Mouse (Mus musculus) midbrain, embryonic 15.5 days (tissue): Measurements from ENCODE around the gene Cop1. TPM values are rescaled to one million over a fixed set of nuclear protein-coding genes. Genes with fewer than 3 reads are reported as not detected.

Source experiments
- ATAC-seq: fragments of 200-750 bp; cut with Nextera tagmentation; replicated peaks from 2 replicates; pipeline ENCODE4 v1.8.0; 2017; ENCODE audit warnings: moderate TSS enrichment
- H3K27ac ChIP-seq: fragments of 300-500 bp; sonication (generic); 2 replicates; pipeline ENCODE4 v1.5.1; 2015; ENCODE audit warnings: mild to moderate bottlenecking, inconsistent platforms
- H3K27me3 ChIP-seq: fragments of 300-500 bp; sonication (generic); replicated peaks from 2 replicates; pipeline ENCODE4 v1.6.1; 2015; ENCODE audit warnings: inconsistent platforms
- H3K36me3 ChIP-seq: fragments of 300-500 bp; sonication (generic); replicated peaks from 2 replicates; pipeline ENCODE4 v1.6.1; 2015; ENCODE audit warnings: inconsistent platforms
- H3K4me1 ChIP-seq: fragments of 300-500 bp; sonication (generic); 2 replicates; pipeline ENCODE4 v1.6.1; 2015; ENCODE audit warnings: inconsistent platforms
- H3K4me2 ChIP-seq: fragments of 300-500 bp; sonication (generic); 2 replicates; pipeline ENCODE4 v1.6.1; 2015; ENCODE audit warnings: inconsistent platforms, mild to moderate bottlenecking, moderate library complexity
- H3K4me3 ChIP-seq: fragments of 300-500 bp; sonication (generic); 2 replicates; pipeline ENCODE4 v1.5.1; 2015; ENCODE audit warnings: mild to moderate bottlenecking, inconsistent platforms
- H3K9ac ChIP-seq: fragments of 300-500 bp; sonication (generic); 2 replicates; pipeline ENCODE4 v1.6.1; 2015; ENCODE audit warnings: mild to moderate bottlenecking, inconsistent platforms
- H3K9me3 ChIP-seq: fragments of 300-500 bp; sonication (generic); 2 replicates; pipeline ENCODE4 v1.6.1; 2016; ENCODE audit warnings: inconsistent platforms
- WGBS: fragments of 180-500 bp; shearing (Covaris S2); methylation state at CpG from one replicate; pipeline ENCODE4 v1.1.7; 2015; ENCODE audit warnings: mixed read lengths; 5-methylcytosine and 5-hydroxymethylcytosine counted together
- polyA plus RNA-seq: library from polyadenylated mRNA; unstranded; fragments of >200 nt; fragmentation: Nextera tagmentation; extraction: Ambion mirVana; gene quantifications from 2 replicates; pipeline ENCODE4 v1.2.1, GENCODE M21; 2015

Cop1 gene
- polyA plus RNA-seq, 1 experiment from 2014 or later: 91.5 TPM

DNA sequence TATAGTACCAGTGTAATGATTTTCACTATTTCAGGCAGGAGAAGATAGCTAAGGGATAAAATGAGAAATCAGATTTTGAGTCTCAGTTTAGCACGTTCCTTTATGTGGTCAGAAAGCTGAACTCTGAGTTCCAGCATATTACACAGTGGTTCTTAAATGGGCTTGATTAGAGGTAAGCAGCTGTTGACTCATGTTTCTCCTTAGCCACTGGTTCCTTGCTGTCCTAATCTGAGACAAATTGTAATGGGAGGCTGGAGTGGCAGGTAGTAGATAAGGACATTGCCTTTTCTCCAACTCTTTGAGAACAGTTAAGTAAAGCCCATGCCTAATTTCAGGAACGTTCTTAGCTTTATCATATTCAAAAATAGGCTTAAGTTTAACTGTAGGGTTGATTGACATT is 3.6 kb downstream of the Cop1 start:
- Histone ChIP-seq H3K4me3 (no peak overlapping the region), H3K4me1 (peaks cover 33% of the 10 kb centered on the region), H3K36me3 (no peaks in the 10 kb centered on the region), H3K27me3 (no peaks in the 10 kb centered on the region), H3K9me3 (no peaks in the 10 kb centered on the region), H3K9ac (no peak overlapping the region), H3K27ac (no peak overlapping the region), H3K4me2 (no peak overlapping the region)
- 86% methylated on average over 2 of the region's 2 CpGs for WGBS
- ATAC-seq: no peak

DNA sequence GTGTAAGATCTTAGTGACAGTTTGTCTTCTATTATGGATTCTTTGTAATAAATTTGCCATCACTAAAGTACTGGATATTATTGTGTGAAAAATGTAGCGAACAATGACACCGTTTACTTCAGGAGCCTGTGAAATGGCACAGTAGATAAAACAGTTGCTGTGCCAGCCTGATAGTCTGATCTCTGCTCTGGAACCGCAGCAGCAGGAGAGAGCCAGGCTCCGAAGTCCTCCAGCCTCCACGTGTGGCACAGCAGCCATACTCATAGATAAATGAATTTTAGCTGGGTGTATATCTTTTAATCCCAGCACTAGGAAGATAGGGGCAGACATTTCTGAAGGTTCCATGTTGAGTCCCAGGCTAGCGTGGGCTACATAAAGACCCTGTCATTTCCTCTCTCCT is 6.0 kb downstream of the Cop1 start:
- ATAC-seq: no peak
- Histone ChIP-seq H3K9me3 (no peaks in the 10 kb centered on the region), H3K4me2 (no peak overlapping the region), H3K4me3 (no peak overlapping the region), H3K27me3 (no peaks in the 10 kb centered on the region), H3K9ac (no peak overlapping the region), H3K36me3 (no peaks in the 10 kb centered on the region), H3K27ac (no peak overlapping the region), H3K4me1 (peaks cover 28% of the 10 kb centered on the region)
- WGBS: 74% methylated on average over 6 of the region's 6 CpGs

DNA sequence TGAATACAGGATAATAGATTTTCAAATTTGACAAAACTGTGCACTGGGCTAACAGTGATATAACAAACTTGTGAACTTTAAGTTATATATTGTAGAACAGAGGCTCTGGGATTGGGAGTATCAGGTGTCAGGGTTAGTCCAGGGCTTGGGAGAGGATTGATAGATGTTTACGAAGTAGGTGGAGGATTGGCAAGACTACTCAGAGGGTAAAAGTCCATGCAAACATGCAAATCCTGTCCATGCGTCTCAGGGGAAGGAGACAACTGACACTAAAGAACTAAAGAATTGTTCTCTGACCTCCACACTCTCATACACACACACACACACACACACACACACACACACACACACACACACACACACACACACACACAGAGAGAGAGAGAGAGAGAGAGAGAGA is 18.2 kb downstream of the Cop1 start:
- Histone ChIP-seq H3K4me3 (no peak overlapping the region), H3K27ac (no peak overlapping the region), H3K36me3 (peaks cover 15% of the 10 kb centered on the region; the same call in 1 of the 2 replicates), H3K4me1 (no peaks in the 10 kb centered on the region), H3K9me3 (no peaks in the 10 kb centered on the region), H3K4me2 (no peak overlapping the region), H3K27me3 (no peaks in the 10 kb centered on the region), H3K9ac (no peak overlapping the region)
- WGBS: 83% methylated on average over 2 of the region's 2 CpGs
- no peak for ATAC-seq

DNA sequence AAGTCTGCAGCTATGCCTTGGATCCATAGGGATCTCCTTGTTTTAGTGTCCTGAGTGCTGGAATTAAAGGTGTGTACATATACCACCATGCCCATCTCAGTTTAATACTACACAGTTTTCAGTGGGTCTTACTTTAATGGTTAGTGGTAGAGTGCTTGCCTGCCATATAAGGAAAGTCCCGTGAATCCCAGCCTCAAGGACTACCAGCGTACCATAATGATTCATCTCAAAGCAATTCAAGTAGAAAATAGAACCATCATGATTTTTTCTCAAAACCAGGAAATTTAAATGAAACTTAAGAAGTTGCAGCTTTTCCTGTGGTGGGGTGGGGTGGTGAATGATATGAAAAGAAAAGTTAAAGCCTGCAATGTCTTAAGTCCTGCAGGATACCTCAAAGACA is 21.0 kb downstream of the Cop1 start:
- Histone ChIP-seq H3K36me3 (peaks cover 11% of the 10 kb centered on the region; the same call in 1 of the 2 replicates), H3K4me1 (no peaks in the 10 kb centered on the region), H3K4me2 (no peak overlapping the region), H3K27me3 (no peaks in the 10 kb centered on the region), H3K4me3 (no peak overlapping the region), H3K9ac (no peak overlapping the region), H3K27ac (no peak overlapping the region), H3K9me3 (no peaks in the 10 kb centered on the region)
- 96% methylated on average over 2 of the region's 2 CpGs for WGBS
- no peak for ATAC-seq

DNA sequence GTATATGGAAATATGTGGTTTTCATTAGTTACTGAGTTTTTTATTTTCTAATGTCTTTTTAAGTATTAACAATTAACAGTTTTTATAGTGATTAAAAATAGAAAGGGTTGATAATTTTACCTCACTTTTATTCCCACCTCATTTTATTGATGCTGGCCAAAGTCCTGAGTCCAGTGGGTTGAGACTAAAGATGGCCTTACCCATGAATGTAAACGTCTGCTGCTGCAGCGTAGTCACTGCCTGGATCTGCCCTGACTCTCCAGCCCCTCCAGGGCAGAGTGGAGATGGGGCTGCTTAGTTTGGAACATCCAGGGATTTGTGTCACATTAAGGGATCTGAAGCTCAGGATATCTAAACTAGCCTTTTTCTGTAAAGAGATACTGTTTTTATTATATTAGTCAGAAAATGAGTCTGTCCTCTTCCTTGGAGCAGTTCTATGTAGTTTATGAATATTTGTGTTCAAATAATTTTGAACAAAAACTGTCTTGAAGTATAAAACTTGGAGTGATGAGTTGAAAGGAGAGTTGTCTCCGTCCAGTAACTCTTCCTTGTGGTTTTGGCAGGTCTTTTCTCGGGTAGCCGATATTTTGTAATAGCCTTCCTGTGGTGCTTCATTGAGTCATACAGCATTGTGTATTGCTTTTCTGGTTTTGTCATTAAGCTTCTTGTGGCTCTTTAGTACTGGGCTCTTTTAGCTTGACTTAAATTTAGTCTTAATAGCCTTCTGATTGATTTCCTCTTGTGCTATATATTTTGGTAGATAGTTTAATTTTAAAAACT is 23.0 kb downstream of the Cop1 start:
- Histone ChIP-seq H3K9ac (no peak overlapping the region), H3K27me3 (no peaks in the 10 kb centered on the region), H3K4me1 (no peaks in the 10 kb centered on the region), H3K4me2 (no peak overlapping the region), H3K4me3 (no peak overlapping the region), H3K9me3 (no peaks in the 10 kb centered on the region), H3K27ac (no peak overlapping the region), H3K36me3 (peaks cover 11% of the 10 kb centered on the region; the same call in 1 of the 2 replicates)
- ATAC-seq: no peak
- 83% methylated on average over 5 of the region's 5 CpGs for WGBS

DNA sequence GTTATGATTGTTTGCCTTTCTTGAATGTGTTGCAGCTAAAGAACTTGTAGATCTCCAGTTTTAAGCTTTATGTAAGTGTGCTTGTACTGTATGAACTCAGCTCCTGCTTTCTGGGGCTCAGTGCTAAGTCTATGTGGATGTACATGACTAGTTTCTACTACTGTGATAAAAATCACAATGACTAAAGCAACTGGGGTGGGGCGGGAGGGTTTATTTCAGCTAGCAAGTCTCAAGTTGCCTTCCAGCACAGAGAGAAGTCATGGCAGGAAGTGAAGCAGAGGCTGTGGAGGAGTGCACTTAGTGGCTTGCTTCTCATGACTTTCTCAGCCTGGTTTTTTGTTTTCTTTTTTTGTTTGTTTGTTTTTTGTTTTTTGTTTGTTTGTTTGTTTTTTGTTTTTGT is 24.4 kb downstream of the Cop1 start:
- peaks cover 11% of the 10 kb centered on the region; the same call in 1 of the 2 replicates for H3K36me3 ChIP-seq
- H3K4me3 ChIP-seq: no peak overlapping the region
- no peaks in the 10 kb centered on the region for H3K4me1 ChIP-seq

DNA sequence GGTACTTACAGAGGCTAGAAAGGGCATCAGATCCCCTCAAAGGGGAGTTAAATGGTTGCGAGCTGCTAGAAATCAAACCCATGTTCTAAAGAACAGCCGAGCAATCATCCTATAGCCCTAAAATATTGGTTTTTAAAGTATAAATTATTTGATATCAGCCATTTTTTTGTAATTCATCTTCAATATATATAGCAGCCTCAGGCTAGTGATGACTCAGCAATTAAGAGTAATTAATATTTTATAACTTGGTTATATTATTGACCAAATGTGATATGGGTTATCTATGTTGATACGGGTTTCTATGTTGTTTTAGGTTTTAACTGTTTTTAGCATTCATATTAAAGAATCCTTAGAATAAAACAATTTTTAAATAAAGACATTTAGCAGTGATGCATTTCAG is 31.7 kb downstream of the Cop1 start:
- Histone ChIP-seq H3K9me3 (no peaks in the 10 kb centered on the region), H3K27ac (no peak overlapping the region), H3K9ac (no peak overlapping the region), H3K36me3 (peaks cover 7% of the 10 kb centered on the region), H3K4me2 (no peak overlapping the region), H3K4me1 (0 out of 2 replicates have a peak, but pooled peaks cover 2% of the 10 kb centered on the region), H3K27me3 (no peaks in the 10 kb centered on the region), H3K4me3 (no peak overlapping the region)
- no peak for ATAC-seq
- WGBS: 96% methylated on average over 3 of the region's 3 CpGs

More for the DNA sequence above, 24.4 kb downstream of the Cop1 start:
- ATAC-seq: no peak
- Histone ChIP-seq H3K27me3 (no peaks in the 10 kb centered on the region), H3K9me3 (no peaks in the 10 kb centered on the region), H3K4me2 (no peak overlapping the region), H3K9ac (no peak overlapping the region), H3K27ac (no peak overlapping the region)
- WGBS: 100% methylated on average over 1 of the region's 1 CpGs

DNA sequence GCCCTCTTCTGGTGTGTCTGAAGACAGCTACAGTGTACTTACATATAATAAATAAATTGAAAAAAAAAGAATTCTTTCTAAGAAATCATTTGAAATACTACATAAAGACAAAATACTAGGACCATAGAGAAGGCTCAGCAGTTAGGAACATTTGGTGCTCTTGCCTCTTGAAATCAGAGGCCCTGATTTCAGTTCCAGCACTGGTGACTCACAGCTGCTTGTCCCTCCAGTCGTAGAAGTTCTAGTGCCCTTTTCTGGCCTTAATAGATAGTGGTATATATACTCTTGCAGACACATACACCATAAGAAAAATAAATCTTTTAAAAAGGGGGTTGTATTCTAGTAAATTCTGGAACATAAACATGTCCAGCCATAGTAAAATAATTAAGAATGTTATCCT is 48.0 kb downstream of the Cop1 start:
- no peaks in the 10 kb centered on the region for H3K27me3 ChIP-seq
- H3K9ac ChIP-seq: no peak overlapping the region
- no peak for ATAC-seq
- 90% methylated on average over 1 of the region's 1 CpGs for WGBS
- no peak overlapping the region for H3K4me2 ChIP-seq
- 0 out of 2 replicates have a peak, but pooled peaks cover 2% of the 10 kb centered on the region for H3K36me3 ChIP-seq
- H3K4me1 ChIP-seq: no peaks in the 10 kb centered on the region
- no peak overlapping the region for H3K4me3 ChIP-seq
- H3K9me3 ChIP-seq: no peaks in the 10 kb centered on the region
- no peak overlapping the region for H3K27ac ChIP-seq

DNA sequence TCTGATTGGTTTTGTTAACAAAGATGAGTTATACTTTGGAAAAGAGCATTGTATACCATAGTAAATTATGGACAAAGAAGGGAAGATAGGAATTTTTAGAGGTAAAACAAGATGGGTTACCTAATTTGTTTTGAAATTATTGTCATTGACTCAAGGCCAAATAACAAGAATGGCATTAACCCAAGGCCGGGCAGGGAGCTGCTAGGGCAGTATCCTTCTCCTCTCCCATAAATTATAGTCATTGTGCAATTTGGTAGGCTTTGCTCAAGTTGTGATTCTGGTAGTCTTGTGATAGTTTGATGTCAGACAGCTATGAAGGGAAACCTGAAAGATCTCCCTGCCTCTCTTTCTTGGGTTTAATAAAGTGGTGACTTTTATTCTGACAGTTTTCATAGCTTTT is 49.7 kb downstream of the Cop1 start:
- Histone ChIP-seq H3K4me2 (no peak overlapping the region), H3K36me3 (0 out of 2 replicates have a peak, but pooled peaks cover 2% of the 10 kb centered on the region), H3K27ac (no peak overlapping the region), H3K9me3 (no peaks in the 10 kb centered on the region), H3K9ac (no peak overlapping the region), H3K27me3 (no peaks in the 10 kb centered on the region), H3K4me3 (no peak overlapping the region), H3K4me1 (no peaks in the 10 kb centered on the region)
- no peak for ATAC-seq
- WGBS: 94% methylated on average over 1 of the region's 1 CpGs

DNA sequence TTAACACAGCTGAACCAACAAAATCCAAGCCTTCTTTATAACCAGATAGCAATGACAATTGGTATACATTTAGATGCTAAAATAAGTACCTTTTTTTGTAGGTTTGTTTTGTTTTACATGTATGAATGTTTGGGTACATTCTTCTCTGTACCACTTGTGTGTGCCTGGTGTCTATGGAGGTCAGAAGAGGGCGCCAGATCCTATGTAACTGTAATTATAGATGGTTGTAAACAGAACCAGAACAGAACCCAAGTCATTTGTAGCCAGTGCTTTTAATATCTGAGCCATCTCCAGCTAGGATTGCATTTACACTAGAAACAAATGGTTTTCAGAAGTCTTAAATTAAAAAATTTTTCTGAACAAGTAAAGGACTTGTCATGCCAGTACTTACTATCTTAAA is 54.7 kb downstream of the Cop1 start:
- no peak overlapping the region for H3K4me2 ChIP-seq
- ATAC-seq: no peak
- H3K27ac ChIP-seq: no peak overlapping the region
- no peaks in the 10 kb centered on the region for H3K4me1 ChIP-seq
- no peaks in the 10 kb centered on the region for H3K27me3 ChIP-seq
- H3K4me3 ChIP-seq: no peak overlapping the region
- WGBS: 94% methylated on average over 1 of the region's 1 CpGs
- H3K36me3 ChIP-seq: no peaks in the 10 kb centered on the region
- no peaks in the 10 kb centered on the region for H3K9me3 ChIP-seq
- H3K9ac ChIP-seq: no peak overlapping the region

DNA sequence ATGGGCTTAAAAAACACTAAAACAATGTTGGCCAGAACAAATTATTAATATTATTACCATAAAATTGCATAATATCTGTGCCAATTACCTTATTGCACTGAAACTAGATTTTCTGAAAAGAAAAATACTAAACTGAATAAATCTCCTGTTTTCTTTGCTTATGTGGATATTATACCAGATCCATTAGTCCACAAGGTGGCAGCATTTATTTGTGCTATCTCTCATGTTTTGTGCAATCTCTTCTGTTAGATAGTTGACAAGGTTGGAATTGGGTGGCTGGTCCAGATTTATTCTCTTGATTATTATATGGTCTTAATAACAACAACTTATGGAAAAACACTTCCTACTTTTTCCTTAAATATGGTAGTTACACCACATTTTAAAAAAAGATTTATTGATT is 58.1 kb downstream of the Cop1 start:
- Histone ChIP-seq H3K9ac (no peak overlapping the region), H3K4me2 (no peak overlapping the region), H3K27me3 (no peaks in the 10 kb centered on the region), H3K9me3 (no peaks in the 10 kb centered on the region), H3K27ac (no peak overlapping the region), H3K36me3 (no peaks in the 10 kb centered on the region), H3K4me1 (no peaks in the 10 kb centered on the region), H3K4me3 (no peak overlapping the region)
- ATAC-seq: no peak

DNA sequence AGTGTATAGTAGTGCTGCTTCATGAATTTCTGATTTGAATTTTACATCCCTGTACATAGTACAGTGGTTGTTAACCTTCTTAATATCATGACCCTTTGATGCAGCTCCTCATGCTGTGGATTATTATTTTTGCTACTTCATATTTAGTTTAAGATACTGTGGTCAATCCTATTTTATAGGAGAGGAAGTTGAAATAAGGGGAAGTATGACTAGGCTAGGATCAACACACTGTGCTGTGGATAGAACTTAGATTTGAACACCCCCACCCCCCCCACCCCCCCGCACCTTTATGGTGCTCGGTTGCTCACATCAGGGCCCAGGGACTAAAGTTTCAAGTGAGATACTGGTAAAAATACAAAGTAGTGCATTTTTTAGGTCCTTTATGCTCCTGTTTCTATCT is 58.7 kb downstream of the Cop1 start:
- H3K4me3 ChIP-seq: no peak overlapping the region
- H3K27me3 ChIP-seq: no peaks in the 10 kb centered on the region
- no peak; the same call in 1 of the 2 replicates for ATAC-seq
- H3K9ac ChIP-seq: no peak overlapping the region
- H3K4me1 ChIP-seq: no peaks in the 10 kb centered on the region
- no peaks in the 10 kb centered on the region for H3K9me3 ChIP-seq
- WGBS: 92% methylated on average over 2 of the region's 2 CpGs
- no peak overlapping the region for H3K4me2 ChIP-seq
- no peak overlapping the region for H3K27ac ChIP-seq
- H3K36me3 ChIP-seq: no peaks in the 10 kb centered on the region

DNA sequence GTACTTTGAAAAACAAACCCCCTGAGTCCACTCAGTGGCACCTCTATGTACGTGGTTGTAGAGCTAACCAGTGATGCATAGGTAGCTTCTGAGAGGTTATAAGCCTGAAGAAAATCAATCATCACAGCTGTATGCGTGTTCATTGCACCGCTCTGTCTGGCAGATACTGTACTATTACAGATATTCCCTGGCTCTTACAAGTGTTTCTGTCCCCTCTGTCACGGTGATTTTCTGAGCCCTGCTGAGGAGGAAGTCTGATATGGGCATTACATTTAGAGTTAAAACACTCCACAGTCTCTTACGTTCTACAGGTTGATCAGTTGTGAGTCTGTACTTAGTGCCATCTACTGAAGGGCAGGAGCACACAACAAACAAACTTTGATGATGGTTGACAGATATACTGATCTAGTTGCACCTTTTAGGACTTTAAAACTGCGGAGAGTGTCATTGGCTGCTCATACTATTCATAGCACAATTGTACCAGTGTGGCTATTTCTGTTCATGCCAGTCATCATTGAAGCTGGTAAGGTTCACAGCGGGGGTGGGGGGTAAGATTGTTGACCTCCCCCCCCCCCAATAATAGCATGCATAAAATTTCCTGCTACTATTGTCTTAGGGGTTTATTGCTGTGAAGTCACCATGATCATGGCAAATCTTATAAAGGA is 69.4 kb downstream of the Cop1 start:
- H3K27me3 ChIP-seq: no peaks in the 10 kb centered on the region
- H3K9ac ChIP-seq: no peak overlapping the region
- H3K27ac ChIP-seq: no peak overlapping the region
- no peaks in the 10 kb centered on the region for H3K9me3 ChIP-seq
- no peak overlapping the region for H3K4me3 ChIP-seq
- no peaks in the 10 kb centered on the region for H3K4me1 ChIP-seq
- 93% methylated on average over 7 of the region's 7 CpGs for WGBS
- no peak overlapping the region for H3K4me2 ChIP-seq
- H3K36me3 ChIP-seq: no peaks in the 10 kb centered on the region
- no peak for ATAC-seq
